Mouse (Mus musculus) stomach, postnatal 0 days (tissue): ENCODE results near the gene Gemin2.

ENCODE experiments used
- CTCF ChIP-seq: IDR thresholded peaks from 2 replicates; pipeline ENCODE4 v1.5.1; 2016; ENCODE audit warnings: antibody characterized with exemption, low read depth, mild to moderate bottlenecking, moderate library complexity
- EP300 ChIP-seq: optimal IDR thresholded peaks from 2 replicates; pipeline ENCODE3; 2016; ENCODE audit warnings: antibody characterized with exemption

GRCm38 (mm10) chr12:59017970-59018369 lies 4.8 kb downstream of the Gemin2 start:
- no peak for TF ChIP-seq CTCF
- no peak for TF ChIP-seq EP300
